Mouse (Mus musculus) lung, postnatal 25 days (tissue): ENCODE results near the gene Hoxa6.

Experiments used
- DNase-seq: peaks from one replicate; pipeline ENCODE4 v3.0.0; 2022; ENCODE audit warnings: low spot score

Hoxa6 gene

GRCm38 (mm10) chr6:52226569-52227257 is 18.2 kb upstream of the Hoxa6 start:
- no peak for DNase-seq

- no peak for DNase-seq
Observed at GRCm38 (mm10) chr6:52225612-52226568, 17.4 kb upstream of the Hoxa6 start.

- DNase-seq, result no peak
Observed at GRCm38 (mm10) chr6:52224895-52225611, 16.5 kb upstream of the Hoxa6 start.

- no peak for DNase-seq
Observed at GRCm38 (mm10) chr6:52223939-52224760, 15.6 kb upstream of the Hoxa6 start.

- DNase-seq, result no peak
Observed at GRCm38 (mm10) chr6:52222729-52223128, 14.2 kb upstream of the Hoxa6 start.

GRCm38 (mm10) chr6:52221993-52222685 is 13.6 kb upstream of the Hoxa6 start:
- no peak for DNase-seq

- DNase-seq, result peak; percentile 84
Observed at GRCm38 (mm10) chr6:52221337-52221992, 12.9 kb upstream of the Hoxa6 start, which contains the start of gene Hoxa7. Gene Hoxa7, minus strand, starts transcription at chr6:52221854.

- no peak for DNase-seq
Observed at GRCm38 (mm10) chr6:52220865-52221310, 12.4 kb upstream of the Hoxa6 start.

GRCm38 (mm10) chr6:52220003-52220864 is 11.7 kb upstream of the Hoxa6 start:
- no peak for DNase-seq

- DNase-seq, result no peak
Observed at GRCm38 (mm10) chr6:52219234-52219942, 10.9 kb upstream of the Hoxa6 start.

- no peak for DNase-seq
Observed at GRCm38 (mm10) chr6:52218643-52219215, 10.2 kb upstream of the Hoxa6 start.

- DNase-seq, result no peak
Observed at GRCm38 (mm10) chr6:52217895-52218642, 9.5 kb upstream of the Hoxa6 start.

GRCm38 (mm10) chr6:52217459-52217768 is 8.9 kb upstream of the Hoxa6 start:
- peak; percentile 43 for DNase-seq

- DNase-seq, result no peak
Observed at GRCm38 (mm10) chr6:52216691-52217458, 8.4 kb upstream of the Hoxa6 start.

GRCm38 (mm10) chr6:52215771-52216535 is 7.4 kb upstream of the Hoxa6 start:
- DNase-seq, result no peak

GRCm38 (mm10) chr6:52215070-52215469 is 6.5 kb upstream of the Hoxa6 start:
- DNase-seq, result no peak
